ENCODE assay signal across 23 mouse cellular contexts in the genomic region with DNA sequence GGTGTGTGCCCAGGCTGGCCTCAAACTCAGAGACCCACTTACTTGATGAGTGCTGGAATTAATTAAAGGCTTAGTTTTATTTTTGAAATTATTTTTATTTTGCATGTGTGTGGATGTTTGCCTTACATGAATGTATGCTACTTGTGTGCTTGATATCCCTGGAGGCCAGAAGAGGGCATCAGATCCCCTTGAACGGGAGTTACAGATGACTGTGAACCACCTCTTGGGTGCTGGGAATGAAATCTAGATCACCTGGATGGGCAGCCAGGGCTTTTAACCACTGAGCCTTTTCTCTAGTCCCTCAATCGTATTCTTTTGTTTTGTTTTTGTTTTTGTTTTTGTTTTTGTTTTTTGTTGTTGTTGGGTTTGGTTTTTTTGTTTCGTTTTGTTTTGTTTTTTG. TPM values are rescaled to one million over a fixed set of nuclear protein-coding genes. Genes with fewer than 3 reads are reported as not detected.
DNase-seq lines count a peak whose midpoint lies in the region; ATAC-seq and TF ChIP-seq lines count a peak whose summit lies in the region.
"Had no signal": no experiment of that assay in that cellular context is flagged by ENCODE, and none has a peak within 500 bp of the region (broad histone marks: within the 10 kb centered on the region; RNA-seq: fewer than 3 reads in every experiment).

No protein-coding gene starts in this region.

- no peak overlapping the region for H3K4me2 ChIP-seq in liver, embryonic 12.5 days
- no peak overlapping the region for H3K4me2 ChIP-seq in liver, postnatal 0 days (ENCODE audit: low read depth, low read length)
- no peak overlapping the region for H3K4me2 ChIP-seq in midbrain, embryonic 13.5 days (replicated peaks)
- H3K4me2 ChIP-seq: heart, embryonic 12.5 days; hindbrain, embryonic 15.5 days had no signal

- WGBS in liver, embryonic 12.5 days (ENCODE audit: insufficient replicate concordance): 86% methylated on average over 3 of the region's 3 CpGs
- 92% methylated on average over 3 of the region's 3 CpGs for WGBS in liver, postnatal 0 days (ENCODE audit: insufficient replicate concordance)
- 92% methylated on average over 3 of the region's 3 CpGs for WGBS in midbrain, embryonic 13.5 days

- peak; percentile 19; the same call in 1 of the 2 replicates for TF ChIP-seq CTCF in E14TG2a.4 (conservative IDR thresholded peaks at IDR 0.05; ENCODE audit: low read length)
- peak; percentile 35; the same call in 1 of the 2 replicates for TF ChIP-seq CTCF in liver, postnatal 0 days (IDR thresholded peaks at IDR 0.05; ENCODE audit: low read depth)

- DNase-seq in liver (no peak), ES-E14 (ENCODE audit: low read depth, low spot score) (no peak)
- DNase-seq in liver, postnatal 0 days: no peak
- no peak for DNase-seq in kidney, postnatal 14 days
- no peak for DNase-seq in frontal cortex, postnatal 10 days (ENCODE audit: low spot score in 2 of 2)
- DNase-seq: adrenal gland, adult 2 months; adrenal gland, postnatal 25 days; B cell, adult 2 months; cerebellum, adult 18-20 months; cerebellum, postnatal 10 days; gastrocnemius, postnatal 14 days had no signal

- no peak overlapping the region for H3K9ac ChIP-seq in liver, embryonic 12.5 days
- no peak overlapping the region for H3K9ac ChIP-seq in ES-E14 (ENCODE audit: insufficient read depth, low read depth, low read length, poor library complexity, severe bottlenecking)
- no peak overlapping the region for H3K9ac ChIP-seq in liver, postnatal 0 days (replicated peaks)
- H3K9ac ChIP-seq in midbrain, embryonic 13.5 days (replicated peaks): no peak overlapping the region
- H3K9ac ChIP-seq: heart, embryonic 12.5 days; hindbrain, embryonic 15.5 days had no signal

- no peak overlapping the region for H3K4me3 ChIP-seq in liver, embryonic 12.5 days
- H3K4me3 ChIP-seq in E14TG2a.4 (replicated peaks; ENCODE audit: low read length) (no peak overlapping the region), ES-E14 (ENCODE audit: insufficient read depth in 1 of 2, low read depth in 1 of 2, low read length in 2 of 2, poor library complexity in 1 of 2, severe bottlenecking in 1 of 2) (no peak overlapping the region)
- no peak overlapping the region for H3K4me3 ChIP-seq in liver, postnatal 0 days (ENCODE audit: low read depth, low read length)
- no peak overlapping the region for H3K4me3 ChIP-seq in midbrain, embryonic 13.5 days (replicated peaks)
- H3K4me3 ChIP-seq: embryonic facial prominence, embryonic 10.5 days; erythroblast, embryonic 14.5 days; forebrain, embryonic 10.5 days; heart, embryonic 12.5 days; hindbrain, embryonic 15.5 days had no signal

- no peak for TF ChIP-seq EP300 in liver, postnatal 0 days (IDR thresholded peaks at IDR 0.05; ENCODE audit: low read depth)

- no peaks in the 10 kb centered on the region for H3K36me3 ChIP-seq in liver, embryonic 12.5 days
- H3K36me3 ChIP-seq in E14TG2a.4 (ENCODE audit: insufficient read depth, low read length) (peaks cover 24% of the 10 kb centered on the region), ES-E14 (ENCODE audit: control insufficient read depth, insufficient read depth, low read length, poor library complexity, severe bottlenecking) (no peaks in the 10 kb centered on the region)
- H3K36me3 ChIP-seq in liver, postnatal 0 days (replicated peaks; ENCODE audit: insufficient read depth, low read length): no peaks in the 10 kb centered on the region
- H3K36me3 ChIP-seq in midbrain, embryonic 13.5 days: no peaks in the 10 kb centered on the region
- H3K36me3 ChIP-seq: embryonic facial prominence, embryonic 10.5 days; forebrain, embryonic 10.5 days; hindbrain, embryonic 15.5 days had no signal

- peaks cover 61% of the 10 kb centered on the region for H3K4me1 ChIP-seq in liver, embryonic 12.5 days
- H3K4me1 ChIP-seq in E14TG2a.4 (replicated peaks; ENCODE audit: low read depth, low read length) (peaks cover 87% of the 10 kb centered on the region), ES-E14 (ENCODE audit: control insufficient read depth in 2 of 2, insufficient read depth in 2 of 2, low read length in 2 of 2, poor library complexity in 1 of 2) (peaks cover 16 to 20% of the 10 kb centered on the region in 2 experiments)
- peaks cover 24% of the 10 kb centered on the region for H3K4me1 ChIP-seq in liver, postnatal 0 days (ENCODE audit: insufficient read depth)
- H3K4me1 ChIP-seq in midbrain, embryonic 13.5 days (replicated peaks): peaks cover 14% of the 10 kb centered on the region

- 0 out of 2 replicates have a peak, but pooled peaks cover 2% of the 10 kb centered on the region for H3K9me3 ChIP-seq in liver, embryonic 12.5 days (replicated peaks)
- no peaks in the 10 kb centered on the region for H3K9me3 ChIP-seq in E14TG2a.4 (ENCODE audit: low read length)
- no peaks in the 10 kb centered on the region for H3K9me3 ChIP-seq in ES-E14 (ENCODE audit: control insufficient read depth, insufficient read depth, low read depth, low read length)
- H3K9me3 ChIP-seq in liver, postnatal 0 days (ENCODE audit: low read length): no peaks in the 10 kb centered on the region
- no peaks in the 10 kb centered on the region for H3K9me3 ChIP-seq in midbrain, embryonic 13.5 days
- H3K9me3 ChIP-seq: embryonic facial prominence, embryonic 10.5 days; forebrain, embryonic 10.5 days; heart, embryonic 12.5 days; hindbrain, embryonic 15.5 days had no signal

- ATAC-seq in liver, embryonic 12.5 days: no peak
- ATAC-seq in liver, postnatal 0 days: no peak
- ATAC-seq in midbrain, embryonic 13.5 days: no peak
- ATAC-seq: CD4-positive, CD25-positive, alpha-beta regulatory T cell, adult 4 months; forebrain, embryonic 14.5 days; Patski had no signal

- peak overlapping the region; percentile 49; the same call in 1 of the 2 replicates for H3K27ac ChIP-seq in liver, embryonic 12.5 days
- H3K27ac ChIP-seq in ES-E14 (ENCODE audit: insufficient read depth, low read depth, low read length, poor library complexity, severe bottlenecking): peak overlapping the region; percentile 80; the same call in 1 of the 2 replicates
- no peak overlapping the region for H3K27ac ChIP-seq in liver, postnatal 0 days (ENCODE audit: low read depth)
- no peak overlapping the region for H3K27ac ChIP-seq in midbrain, embryonic 13.5 days
- H3K27ac ChIP-seq: embryonic facial prominence, embryonic 10.5 days; forebrain, embryonic 10.5 days; hindbrain, embryonic 15.5 days had no signal

- H3K27me3 ChIP-seq in liver, embryonic 12.5 days (replicated peaks): no peaks in the 10 kb centered on the region
- H3K27me3 ChIP-seq in E14TG2a.4 (ENCODE audit: insufficient read depth, low read length): no peaks in the 10 kb centered on the region
- no peaks in the 10 kb centered on the region for H3K27me3 ChIP-seq in liver, postnatal 0 days (ENCODE audit: insufficient read depth, low read length)
- H3K27me3 ChIP-seq in midbrain, embryonic 13.5 days: no peaks in the 10 kb centered on the region
- H3K27me3 ChIP-seq: heart, embryonic 12.5 days; Patski had no signal

- in situ Hi-C loops in ES-E14 (cut with MboI; ENCODE audit: low sequenced_read_pairs in 2 of 2, unreplicated experiment in 2 of 2): no loop called here

TF ChIP-seq in ES-E14, 5 proteins besides CTCF, POLR2A, EP300 and RAD21:
- TF ChIP-seq HCFC1 (IDR thresholded peaks at IDR 0.05; ENCODE audit: borderline replicate concordance, insufficient read depth, low read length) (no peak), MAFK (IDR thresholded peaks at IDR 0.05; ENCODE audit: insufficient read depth, low read depth, low read length) (no peak), ZNF384 (IDR thresholded peaks at IDR 0.05; ENCODE audit: low read depth, low read length) (no peak), ZC3H11A (IDR thresholded peaks at IDR 0.05; ENCODE audit: borderline replicate concordance, low read depth, low read length) (0 out of 2 replicates have a peak, but pooled peaks have one; percentile 31)

RNA-seq across cellular contexts. Expression of gene Dennd2c, which starts 23.7 kb away (rescaled TPM):
- polyA plus RNA-seq in liver, embryonic 12.5 days (2016; fragmentation: Nextera tagmentation; extraction: Ambion mirVana): 13.0 and 13.1 TPM in 2 replicates
- 29.9 and 39.2 TPM in 2 replicates for total RNA-seq in ES-E14 (2012; rRNA removed)
- polyA plus RNA-seq in liver, postnatal 0 days (2015; fragmentation: Nextera tagmentation; extraction: Ambion mirVana): 2.7 and 2.8 TPM in 2 replicates
- polyA plus RNA-seq in midbrain, embryonic 13.5 days (2015; fragmentation: Nextera tagmentation; extraction: Ambion mirVana): 1.2 and 1.4 TPM in 2 replicates

RNA-seq across cellular contexts. Expression of gene Bcas2, which starts 45.3 kb away (rescaled TPM):
- 235 and 237 TPM in 2 replicates for polyA plus RNA-seq in liver, embryonic 12.5 days (2016; fragmentation: Nextera tagmentation; extraction: Ambion mirVana)
- 86.4 and 102 TPM in 2 replicates for total RNA-seq in ES-E14 (2012; rRNA removed)
- polyA plus RNA-seq in liver, postnatal 0 days (2015; fragmentation: Nextera tagmentation; extraction: Ambion mirVana): 71.7 and 73.7 TPM in 2 replicates
- polyA plus RNA-seq in midbrain, embryonic 13.5 days (2015; fragmentation: Nextera tagmentation; extraction: Ambion mirVana): 247 and 261 TPM in 2 replicates

RNA-seq across cellular contexts. Expression of gene Ampd1, which starts 52.3 kb away (rescaled TPM):
- polyA plus RNA-seq in liver, embryonic 12.5 days (2016; fragmentation: Nextera tagmentation; extraction: Ambion mirVana): 0.12 and 0.13 TPM in 2 replicates
- total RNA-seq in ES-E14 (2012; rRNA removed): 0.26 and 0.49 TPM in 2 replicates
- 0.37 TPM in 1 of 2 replicates, not detected in the other for polyA plus RNA-seq in liver, postnatal 0 days (2015; fragmentation: Nextera tagmentation; extraction: Ambion mirVana)
- polyA plus RNA-seq in midbrain, embryonic 13.5 days (2015; fragmentation: Nextera tagmentation; extraction: Ambion mirVana): not detected in 2 replicates
- total RNA-seq: adrenal gland, adult 2 months; adrenal gland, postnatal 25 days; heart, postnatal 25 days had no signal
- polyA plus RNA-seq: adrenal gland, adult 2 months; embryonic facial prominence, embryonic 10.5 days; erythroblast, embryonic 14.5 days; forebrain, embryonic 10.5 days; forebrain, embryonic 14.5 days; heart, embryonic 12.5 days; hindbrain, embryonic 15.5 days had no signal

Comparison
In these comparisons a context has a peak if more than half of its experiments do, and no peak if none do; other contexts are left out.
1. H3K27ac ChIP-seq: peak in liver, embryonic 12.5 days (single experiment) and ES-E14 (single experiment); none in liver, postnatal 0 days (single experiment) and midbrain, embryonic 13.5 days (single experiment).